Mouse (Mus musculus) MEL (cell line): ENCODE results near the gene Acp2.

ENCODE experiments used
- CTCF ChIP-seq, 3 experiments: IDR thresholded peaks in 2 of 3; conservative IDR thresholded peaks in 1 of 3; 2 replicates each; pipeline ENCODE4 v1.5.1; 2011 to 2012; ENCODE audit warnings: low read length in 3 of 3, low read depth in 2 of 3, mild to moderate bottlenecking in 2 of 3, improper control_type of control experiment in 1 of 3, inconsistent platforms in 1 of 3, mixed read lengths in 1 of 3, moderate library complexity in 1 of 3; ENCODE audit not compliant: control insufficient read depth in 1 of 3, insufficient read depth in 1 of 3, poor library complexity in 1 of 3, severe bottlenecking in 1 of 3
- POLR2A ChIP-seq, 2 experiments: IDR thresholded peaks; 2 replicates each; pipeline ENCODE4 v1.6.1; 2011 to 2012; ENCODE audit warnings: low read length in 2 of 2, mild to moderate bottlenecking in 2 of 2, control low read depth in 1 of 2, improper control_type of control experiment in 1 of 2, low read depth in 1 of 2, moderate library complexity in 1 of 2; ENCODE audit not compliant: control insufficient read depth in 1 of 2, insufficient read depth in 1 of 2, poor library complexity in 1 of 2

GRCm38 (mm10) chr2:91182405-91183147 is 20.1 kb upstream of the Acp2 start:
- TF ChIP-seq CTCF (IDR thresholded peaks at IDR 0.05 in 2 of 3, conservative IDR thresholded peaks at IDR 0.05 in 1 of 3; ENCODE audit: control insufficient read depth in 1 of 3, insufficient read depth in 1 of 3, low read depth in 2 of 3, low read length in 3 of 3, poor library complexity in 1 of 3, severe bottlenecking in 1 of 3) (no peak), POLR2A (IDR thresholded peaks at IDR 0.05; ENCODE audit: control insufficient read depth in 1 of 2, insufficient read depth in 1 of 2, low read depth in 1 of 2, low read length in 2 of 2, poor library complexity in 1 of 2) (peak; percentile 57 to 76; a peak in 2 of 4 replicates)
